Mouse (Mus musculus): ENCODE results near the gene Chfr. TPM values are rescaled to one million over a fixed set of nuclear protein-coding genes. Genes with fewer than 3 reads are reported as not detected.

Gene Chfr
- polyA plus RNA-seq, 1 experiment from 2014 or later: 23.6 TPM

- H3K27me3 ChIP-seq (replicated peaks; ENCODE audit: control insufficient read depth, insufficient read depth, low read length): no peaks in the 10 kb centered on the region
- H3K4me2 ChIP-seq (replicated peaks; ENCODE audit: low read depth): no peak overlapping the region
- no peaks in the 10 kb centered on the region for H3K4me1 ChIP-seq (replicated peaks; ENCODE audit: control insufficient read depth, insufficient read depth, low read length)
- no peaks in the 10 kb centered on the region for H3K9me3 ChIP-seq (ENCODE audit: control insufficient read depth)
- no peak overlapping the region for H3K4me3 ChIP-seq (ENCODE audit: low read depth, low read length)
- WGBS: 100% methylated on average over 3 of the region's 3 CpGs
- no peak for TF ChIP-seq CTCF (IDR thresholded peaks at IDR 0.05; ENCODE audit: low read depth)
- H3K9ac ChIP-seq (ENCODE audit: low read depth, low read length): no peak overlapping the region
- H3K36me3 ChIP-seq (ENCODE audit: control insufficient read depth, insufficient read depth): peaks cover 20% of the 10 kb centered on the region
- no peak overlapping the region for H3K27ac ChIP-seq (ENCODE audit: low read depth, low read length)
- no peak for ATAC-seq
Measured at GRCm38 (mm10) chr5:110139325-110139724, 3.7 kb downstream of the Chfr start.

DNA sequence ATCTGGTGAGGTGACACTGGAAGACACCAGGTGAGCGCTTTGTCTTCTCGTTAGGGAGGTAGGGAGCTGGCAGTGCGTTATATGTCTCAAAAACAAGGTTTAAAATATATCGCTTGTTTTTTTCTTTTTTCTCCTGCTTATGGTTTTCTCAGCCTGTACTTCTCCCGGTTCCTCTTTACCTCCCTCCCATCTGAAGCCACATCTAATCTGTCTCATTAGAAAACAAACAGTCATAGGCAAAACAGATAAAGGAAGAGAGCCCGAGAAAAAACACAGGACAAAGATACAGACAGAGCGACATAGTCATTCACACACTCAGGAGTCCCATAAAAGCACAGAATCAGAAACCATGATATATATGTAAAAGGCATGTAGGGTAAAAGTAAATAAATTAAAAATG lies 4.8 kb downstream of the Chfr start:
- no peak for ATAC-seq
- H3K27ac ChIP-seq (ENCODE audit: low read depth, low read length): no peak overlapping the region
- H3K4me3 ChIP-seq (ENCODE audit: low read depth, low read length): no peak overlapping the region
- peaks cover 26% of the 10 kb centered on the region for H3K36me3 ChIP-seq (ENCODE audit: control insufficient read depth, insufficient read depth)
- no peak overlapping the region for H3K4me2 ChIP-seq (replicated peaks; ENCODE audit: low read depth)
- no peaks in the 10 kb centered on the region for H3K9me3 ChIP-seq (ENCODE audit: control insufficient read depth)
- H3K4me1 ChIP-seq (replicated peaks; ENCODE audit: control insufficient read depth, insufficient read depth, low read length): no peaks in the 10 kb centered on the region
- no peak for TF ChIP-seq CTCF (IDR thresholded peaks at IDR 0.05; ENCODE audit: low read depth)
- no peaks in the 10 kb centered on the region for H3K27me3 ChIP-seq (replicated peaks; ENCODE audit: control insufficient read depth, insufficient read depth, low read length)
- WGBS: 92% methylated on average over 7 of the region's 7 CpGs
- H3K9ac ChIP-seq (ENCODE audit: low read depth, low read length): no peak overlapping the region

- ATAC-seq: no peak
- Histone ChIP-seq H3K4me3 (ENCODE audit: low read depth, low read length) (no peak overlapping the region), H3K4me1 (replicated peaks; ENCODE audit: control insufficient read depth, insufficient read depth, low read length) (no peaks in the 10 kb centered on the region), H3K9me3 (ENCODE audit: control insufficient read depth) (no peaks in the 10 kb centered on the region), H3K9ac (ENCODE audit: low read depth, low read length) (no peak overlapping the region), H3K27me3 (replicated peaks; ENCODE audit: control insufficient read depth, insufficient read depth, low read length) (no peaks in the 10 kb centered on the region), H3K36me3 (ENCODE audit: control insufficient read depth, insufficient read depth) (peaks cover 40% of the 10 kb centered on the region), H3K4me2 (replicated peaks; ENCODE audit: low read depth) (no peak overlapping the region), H3K27ac (ENCODE audit: low read depth, low read length) (no peak overlapping the region)
- TF ChIP-seq CTCF (IDR thresholded peaks at IDR 0.05; ENCODE audit: low read depth): no peak
- 87% methylated on average over 2 of the region's 2 CpGs for WGBS
Measured at GRCm38 (mm10) chr5:110142309-110142708, 6.7 kb downstream of the Chfr start.

- Histone ChIP-seq H3K4me1 (replicated peaks; ENCODE audit: control insufficient read depth, insufficient read depth, low read length) (no peaks in the 10 kb centered on the region), H3K36me3 (ENCODE audit: control insufficient read depth, insufficient read depth) (peaks cover 46% of the 10 kb centered on the region), H3K27ac (ENCODE audit: low read depth, low read length) (no peak overlapping the region), H3K9ac (ENCODE audit: low read depth, low read length) (no peak overlapping the region), H3K27me3 (replicated peaks; ENCODE audit: control insufficient read depth, insufficient read depth, low read length) (no peaks in the 10 kb centered on the region), H3K4me2 (replicated peaks; ENCODE audit: low read depth) (no peak overlapping the region), H3K4me3 (ENCODE audit: low read depth, low read length) (no peak overlapping the region), H3K9me3 (ENCODE audit: control insufficient read depth) (no peaks in the 10 kb centered on the region)
- WGBS: 89% methylated on average over 5 of the region's 5 CpGs
- no peak for ATAC-seq
- peak; percentile 64 for TF ChIP-seq CTCF (IDR thresholded peaks at IDR 0.05; ENCODE audit: low read depth)
Measured at GRCm38 (mm10) chr5:110143007-110143406, 7.4 kb downstream of the Chfr start.

GRCm38 (mm10) chr5:110169374-110169773 lies 33.7 kb downstream of the Chfr start:
- 94% methylated on average over 4 of the region's 4 CpGs for WGBS
- no peak for ATAC-seq
- H3K27me3 ChIP-seq (replicated peaks; ENCODE audit: control insufficient read depth, insufficient read depth, low read length): no peaks in the 10 kb centered on the region

GRCm38 (mm10) chr5:110176362-110177020 lies 40.8 kb downstream of the Chfr start, which contains the start of gene Golga3:
Gene Golga3 (plus strand): TSS chr5:110176701.
- no peaks in the 10 kb centered on the region for H3K27me3 ChIP-seq (replicated peaks; ENCODE audit: control insufficient read depth, insufficient read depth, low read length)

More at GRCm38 (mm10) chr5:110169374-110169773, 33.7 kb downstream of the Chfr start:
- no peak overlapping the region for H3K9ac ChIP-seq (ENCODE audit: low read depth, low read length)
- H3K27ac ChIP-seq (ENCODE audit: low read depth, low read length): no peak overlapping the region
- TF ChIP-seq CTCF (IDR thresholded peaks at IDR 0.05; ENCODE audit: low read depth): no peak
- peaks cover 58% of the 10 kb centered on the region for H3K36me3 ChIP-seq (ENCODE audit: control insufficient read depth, insufficient read depth)
- H3K9me3 ChIP-seq (ENCODE audit: control insufficient read depth): no peaks in the 10 kb centered on the region
- H3K4me1 ChIP-seq (replicated peaks; ENCODE audit: control insufficient read depth, insufficient read depth, low read length): no peaks in the 10 kb centered on the region
- H3K4me3 ChIP-seq (ENCODE audit: low read depth, low read length): no peak overlapping the region
- H3K4me2 ChIP-seq (replicated peaks; ENCODE audit: low read depth): no peak overlapping the region

More at GRCm38 (mm10) chr5:110176362-110177020, 40.8 kb downstream of the Chfr start, which contains the start of gene Golga3:
- WGBS: under 1% methylated on average over 41 of the region's 41 CpGs
- Histone ChIP-seq H3K4me2 (replicated peaks; ENCODE audit: low read depth) (peak within 1 kb of the TSS; percentile 74), H3K4me3 (ENCODE audit: low read depth, low read length) (peak within 1 kb of the TSS; percentile 80), H3K9me3 (ENCODE audit: control insufficient read depth) (no peaks in the 10 kb centered on the region), H3K36me3 (ENCODE audit: control insufficient read depth, insufficient read depth) (peaks cover 5% of the 10 kb centered on the region; the same call in 1 of the 2 replicates), H3K9ac (ENCODE audit: low read depth, low read length) (peak within 1 kb of the TSS; percentile 86), H3K27ac (ENCODE audit: low read depth, low read length) (peak within 1 kb of the TSS; percentile 83), H3K4me1 (replicated peaks; ENCODE audit: control insufficient read depth, insufficient read depth, low read length) (no peaks in the 10 kb centered on the region; the same call in 1 of the 2 replicates)
- no peak for TF ChIP-seq CTCF (IDR thresholded peaks at IDR 0.05; ENCODE audit: low read depth)
- ATAC-seq: peak; percentile 97

Measured in intestine, postnatal 0 days (tissue).